Mouse (Mus musculus) layer of hippocampus, postnatal 25 days (tissue): ENCODE results near the gene Cyp17a1. TPM values are rescaled to one million over a fixed set of nuclear protein-coding genes. Genes with fewer than 3 reads are reported as not detected.

ENCODE experiments used
- DNase-seq, 2 experiments: peaks; one replicate each; pipeline ENCODE4 v3.0.0; 2022; ENCODE audit warnings: mixed read lengths in 2 of 2, low spot score in 1 of 2; ENCODE audit errors: extremely low spot score in 1 of 2
- total RNA-seq, 2 experiments: library from RNA; stranded (reverse); gene quantifications; 2 replicates each; pipeline ENCODE4 v1.2.3; 2021

The Cyp17a1 gene
- total RNA-seq, 2 experiments from 2014 or later, result not detected

DNA sequence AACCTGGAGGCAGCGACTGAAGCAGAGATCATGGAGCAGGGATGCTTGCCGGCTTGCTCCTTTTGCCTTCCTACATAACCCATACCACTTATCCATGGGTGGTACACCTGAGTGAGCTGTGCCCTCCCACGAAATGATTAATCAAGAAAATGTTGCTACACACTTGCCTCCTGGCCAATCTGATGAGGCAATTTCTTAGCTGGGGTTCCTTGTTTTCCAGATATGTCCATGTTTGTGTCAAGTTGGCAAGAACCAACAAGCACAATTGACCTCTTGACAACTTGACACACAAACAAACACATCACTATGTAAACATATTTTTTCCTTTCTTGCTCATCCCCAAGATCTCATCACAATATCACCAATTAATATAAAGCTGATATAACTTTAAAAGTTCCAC, 2.7 kb upstream of the Cyp17a1 start:
- DNase-seq, result no peak

DNA sequence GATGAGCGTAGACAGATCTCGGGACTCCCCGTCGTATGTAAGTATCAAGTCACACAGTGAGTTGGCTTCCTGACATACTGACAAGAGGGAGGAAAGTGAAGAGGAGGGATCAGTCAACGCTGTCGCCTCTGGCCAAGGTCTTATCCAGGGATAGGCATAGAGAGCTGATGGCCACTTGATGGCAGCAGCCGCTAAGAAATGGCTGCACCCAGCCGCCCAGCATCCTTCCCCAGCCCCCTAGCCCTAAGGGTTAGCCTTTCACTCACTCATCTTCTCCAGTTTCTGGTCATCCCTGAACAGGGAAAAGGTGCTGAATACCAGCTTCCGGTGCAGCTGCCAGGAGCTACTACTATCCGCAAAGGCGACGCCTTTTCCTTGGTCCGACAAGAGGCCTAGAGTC, 2.3 kb downstream of the Cyp17a1 start:
- peak; percentile 35 to 68 for DNase-seq

DNA sequence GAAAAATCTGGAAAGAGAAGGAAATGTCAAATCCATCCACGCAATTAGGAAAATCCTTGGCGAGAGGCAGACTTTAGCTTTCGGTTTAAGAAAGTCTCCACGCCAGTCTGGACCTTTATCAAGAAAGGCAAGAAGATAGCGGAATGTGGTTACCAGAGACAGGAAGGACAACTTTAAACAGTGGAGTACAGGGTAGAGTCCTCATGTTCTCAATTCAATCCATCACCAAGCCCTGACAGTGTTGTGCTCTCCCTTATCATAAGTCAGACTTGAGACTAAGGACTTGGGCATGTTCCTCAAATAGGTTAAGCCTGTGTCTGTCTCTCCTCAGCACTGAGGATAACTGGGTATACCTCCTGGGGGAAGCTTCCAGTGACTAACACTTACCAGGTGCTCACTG, 3.2 kb downstream of the Cyp17a1 start:
- no peak for DNase-seq

DNA sequence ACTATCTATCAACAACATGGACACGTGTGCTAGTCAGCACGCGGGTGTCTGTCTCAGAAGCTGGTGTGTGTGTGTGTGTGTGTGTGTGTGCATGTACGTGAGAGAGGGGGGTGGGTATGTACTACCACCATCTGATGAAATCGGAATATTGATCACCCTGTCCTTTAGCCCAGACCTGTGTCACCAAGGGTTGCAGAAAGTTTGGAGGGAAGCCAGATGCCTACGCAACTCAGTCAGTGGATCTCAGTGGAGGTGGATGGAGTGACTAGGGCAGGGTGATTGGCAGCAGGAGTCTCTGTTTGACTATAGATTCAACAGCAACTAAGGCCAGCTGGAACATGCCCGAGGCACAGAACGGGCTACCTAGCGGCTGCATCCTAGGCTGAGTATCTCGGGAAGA, 4.7 kb downstream of the Cyp17a1 start:
- DNase-seq, result no peak

DNA sequence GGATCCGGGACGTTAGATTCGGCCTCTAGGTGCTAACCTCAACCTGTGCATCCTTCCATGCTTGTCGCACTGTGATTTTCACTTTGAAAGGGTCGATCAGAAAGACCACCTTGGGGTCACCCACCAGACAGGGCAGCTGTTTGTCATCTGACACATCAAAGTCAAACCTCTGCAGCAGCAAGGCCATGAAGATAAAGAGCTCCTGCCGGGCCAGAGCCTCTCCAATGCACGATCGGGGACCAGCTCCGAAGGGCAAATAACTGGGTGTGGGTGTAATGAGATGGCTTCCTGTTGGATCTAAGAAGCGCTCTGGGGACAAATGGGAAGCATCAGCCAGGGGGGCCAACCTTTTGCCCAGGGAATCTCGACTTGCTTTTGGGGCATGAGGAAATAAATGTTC, 5.7 kb downstream of the Cyp17a1 start:
- DNase-seq, result no peak

DNA sequence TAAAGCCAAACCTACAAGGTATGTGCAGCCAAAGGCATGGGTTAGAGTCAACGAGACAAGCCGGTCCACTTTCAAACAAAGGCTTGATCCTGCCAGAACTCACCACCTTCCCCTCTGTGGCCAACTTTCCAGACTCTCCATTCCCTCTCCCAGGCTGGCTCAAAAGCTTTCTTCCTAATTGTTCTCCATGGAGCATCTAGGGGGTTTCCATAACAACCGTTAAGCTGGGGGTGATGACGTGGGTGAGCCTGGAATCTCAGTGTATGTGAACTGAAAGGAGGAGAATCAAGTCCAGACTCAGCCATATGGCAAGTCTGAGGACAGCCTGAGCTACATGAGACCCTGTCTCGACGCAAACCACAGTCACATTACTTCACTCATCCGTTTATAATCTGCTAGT, 7.5 kb downstream of the Cyp17a1 start:
- DNase-seq, result no peak

DNA sequence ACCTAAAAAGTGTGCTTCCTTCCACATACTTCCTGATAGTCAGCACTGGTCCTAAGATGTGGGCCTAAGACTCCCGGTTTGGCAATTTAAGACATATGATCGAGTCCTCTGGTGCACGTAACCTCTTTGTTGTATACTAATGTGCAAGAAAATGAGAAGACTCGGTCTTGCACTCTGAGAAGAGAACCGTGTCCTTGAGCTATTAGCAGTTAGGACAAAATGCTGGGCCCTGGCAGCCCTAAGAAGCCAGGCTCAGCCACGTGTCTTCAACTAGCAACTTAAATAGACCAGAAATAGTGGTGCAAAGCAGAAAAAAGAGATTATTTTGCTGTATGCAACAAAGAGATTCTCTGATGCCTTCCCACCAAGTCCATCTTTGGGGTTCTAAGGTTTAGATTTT, 10.2 kb downstream of the Cyp17a1 start:
- no peak for DNase-seq

DNA sequence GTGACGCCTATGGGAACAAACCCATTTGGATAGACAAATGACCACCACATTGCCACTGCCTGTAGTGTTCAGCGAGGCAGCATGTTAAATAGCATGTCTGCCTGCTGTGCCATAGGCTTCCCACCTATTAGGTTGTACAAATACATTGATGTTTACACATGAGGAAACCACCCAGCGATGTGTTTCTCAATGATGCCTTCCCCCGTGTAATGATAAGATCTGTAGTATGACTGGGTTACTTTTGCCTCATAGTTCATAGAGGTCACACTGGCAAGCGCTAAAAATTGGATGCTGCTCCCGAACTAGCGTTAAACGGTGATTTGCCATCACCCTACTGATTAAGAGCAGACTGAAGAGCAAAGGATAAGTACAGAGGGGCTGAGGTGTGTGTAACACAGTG, 10.8 kb downstream of the Cyp17a1 start:
- DNase-seq, result no peak

DNA sequence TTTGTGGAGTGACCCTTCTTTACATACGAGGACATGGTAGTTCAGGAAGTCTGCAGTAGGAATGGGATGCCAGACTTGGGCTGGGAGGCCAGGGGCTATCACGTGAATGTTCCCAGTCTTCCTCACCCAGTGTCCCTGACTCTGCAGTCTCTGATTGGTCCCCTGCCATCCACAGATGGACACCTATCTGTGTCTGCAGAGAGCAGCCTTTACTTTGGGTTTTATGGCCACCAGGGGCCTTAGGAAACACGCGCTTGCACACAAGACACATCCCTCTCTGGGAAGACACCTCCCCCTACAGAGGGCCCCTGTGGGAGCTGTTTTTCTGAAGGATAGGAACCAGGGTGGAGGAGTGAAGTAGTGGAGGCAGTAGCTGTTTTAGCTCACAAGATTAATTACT, 11.5 kb downstream of the Cyp17a1 start:
- no peak for DNase-seq

DNA sequence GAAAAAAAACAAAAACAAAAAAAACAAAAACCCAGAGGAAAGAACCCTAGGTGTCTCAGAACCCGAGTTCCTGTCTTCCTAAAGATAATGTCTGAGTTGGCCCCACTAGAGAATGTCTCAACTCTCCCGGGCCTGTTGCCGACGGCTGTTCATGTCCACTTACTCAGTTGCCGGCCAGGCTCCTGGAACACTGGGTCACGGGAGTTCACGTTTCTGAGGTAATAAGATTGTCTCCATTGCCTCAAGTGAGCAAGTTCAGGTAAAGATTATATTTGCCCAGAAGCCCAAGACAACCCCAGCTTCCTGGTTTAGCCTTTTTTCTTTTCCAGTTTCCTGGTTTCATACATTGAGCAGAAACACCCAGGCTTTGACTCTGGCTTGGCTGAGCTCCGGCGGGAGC, 14.1 kb downstream of the Cyp17a1 start:
- no peak for DNase-seq

DNA sequence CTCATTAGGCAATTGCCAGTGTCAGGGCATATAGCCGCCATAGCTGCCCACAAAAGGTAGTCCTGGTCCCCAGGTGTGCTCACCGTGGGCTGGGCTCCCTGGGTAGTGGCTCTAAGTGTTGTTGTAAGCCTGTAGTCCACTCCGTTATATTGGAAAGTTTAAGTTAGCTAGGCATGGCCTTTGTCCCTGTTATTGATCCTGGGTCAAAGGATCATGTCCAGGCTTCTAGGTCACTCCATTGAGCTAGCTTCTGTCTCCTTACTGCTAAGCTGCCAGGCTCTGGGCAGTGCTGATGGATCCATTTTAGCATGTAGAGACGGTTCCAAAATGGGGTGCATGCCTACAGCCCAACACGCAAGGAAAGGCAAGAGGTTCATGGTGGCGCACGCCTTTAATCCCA, 14.6 kb downstream of the Cyp17a1 start:
- DNase-seq, result no peak

DNA sequence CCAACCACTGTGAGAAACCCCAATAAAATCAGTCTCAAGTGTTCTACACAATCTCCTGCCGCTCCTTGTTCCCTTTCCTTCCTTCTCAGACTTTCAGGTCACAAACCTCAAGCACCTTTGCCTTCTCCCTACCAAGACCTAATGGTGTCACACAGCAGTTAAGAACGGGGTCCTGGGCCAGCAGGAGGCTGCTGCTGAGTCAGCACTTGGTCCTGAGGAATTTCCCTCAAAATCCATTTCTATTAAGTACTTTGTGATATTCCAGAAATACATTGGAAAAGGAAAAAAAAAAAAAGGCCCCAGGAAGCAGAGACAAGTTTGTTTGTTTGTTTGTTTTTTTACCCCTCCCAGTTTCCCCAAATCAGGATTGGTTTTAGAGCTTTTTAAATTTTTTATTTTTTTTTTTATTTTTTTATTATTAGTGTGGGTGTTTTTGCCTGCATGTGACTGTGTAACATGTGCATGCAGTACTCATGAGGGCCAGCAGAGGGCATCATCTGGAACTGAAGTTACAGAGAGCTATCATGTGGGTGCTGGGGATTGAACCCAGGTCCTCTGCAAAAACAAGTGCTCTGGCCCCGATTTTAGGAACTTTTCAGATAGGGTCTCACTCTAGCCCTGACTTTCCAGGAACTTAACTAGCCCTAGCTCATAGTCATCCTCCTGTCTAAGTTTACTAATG, 15.5 kb downstream of the Cyp17a1 start:
- DNase-seq, result no peak

DNA sequence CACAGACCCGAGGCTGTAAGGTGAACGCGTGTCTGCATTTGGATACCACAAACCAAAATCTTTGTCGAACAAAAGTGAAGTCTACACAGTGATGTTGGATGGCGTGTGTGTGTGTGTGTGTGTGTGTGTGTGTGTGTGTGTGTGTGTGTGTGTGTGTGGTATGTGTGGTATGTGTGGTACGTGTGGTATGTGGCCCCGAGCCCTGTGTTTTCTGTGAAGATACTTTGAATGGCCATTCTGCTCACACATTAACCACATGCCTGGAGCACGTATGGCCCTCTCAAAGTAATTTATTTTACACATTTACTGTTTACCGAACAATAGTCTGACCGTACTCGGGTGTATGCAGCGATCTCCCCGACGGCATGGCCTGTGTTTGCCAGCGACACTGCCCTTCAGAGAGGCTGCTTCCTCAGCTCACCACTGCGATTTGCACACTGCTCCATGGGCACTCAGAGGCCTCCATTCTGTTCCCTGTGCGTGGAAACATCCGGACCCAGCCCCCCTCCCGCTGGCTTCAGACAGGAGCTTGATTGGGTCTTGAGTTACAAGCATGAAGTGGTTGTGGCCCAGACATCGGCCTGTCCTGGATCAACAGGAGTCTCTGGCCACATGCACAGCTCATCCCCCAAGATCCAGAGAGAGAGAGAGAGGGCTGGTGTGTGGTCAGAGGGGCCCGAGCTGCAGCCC, 16.7 kb downstream of the Cyp17a1 start:
- DNase-seq, result no peak

DNA sequence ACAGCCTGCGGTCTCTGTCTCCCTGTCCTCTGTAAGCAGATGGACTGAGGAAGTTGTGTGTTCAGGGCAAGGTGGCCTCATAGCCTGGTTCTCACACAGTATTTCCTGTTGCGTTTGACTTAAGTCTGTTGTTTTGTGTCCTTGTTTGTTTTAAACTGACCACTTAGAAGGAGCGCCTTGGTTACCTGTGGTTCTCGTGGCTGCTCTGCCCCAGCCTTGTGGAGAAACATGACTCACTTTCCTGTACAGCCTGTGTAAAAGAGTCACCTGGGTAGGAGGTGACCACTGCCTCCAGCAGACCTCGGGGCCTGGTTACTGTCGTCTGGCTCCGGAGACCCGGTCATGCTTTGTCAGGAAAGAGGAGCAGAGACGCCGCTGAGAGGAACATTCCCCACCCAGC, 17.3 kb downstream of the Cyp17a1 start:
- no peak for DNase-seq

DNA sequence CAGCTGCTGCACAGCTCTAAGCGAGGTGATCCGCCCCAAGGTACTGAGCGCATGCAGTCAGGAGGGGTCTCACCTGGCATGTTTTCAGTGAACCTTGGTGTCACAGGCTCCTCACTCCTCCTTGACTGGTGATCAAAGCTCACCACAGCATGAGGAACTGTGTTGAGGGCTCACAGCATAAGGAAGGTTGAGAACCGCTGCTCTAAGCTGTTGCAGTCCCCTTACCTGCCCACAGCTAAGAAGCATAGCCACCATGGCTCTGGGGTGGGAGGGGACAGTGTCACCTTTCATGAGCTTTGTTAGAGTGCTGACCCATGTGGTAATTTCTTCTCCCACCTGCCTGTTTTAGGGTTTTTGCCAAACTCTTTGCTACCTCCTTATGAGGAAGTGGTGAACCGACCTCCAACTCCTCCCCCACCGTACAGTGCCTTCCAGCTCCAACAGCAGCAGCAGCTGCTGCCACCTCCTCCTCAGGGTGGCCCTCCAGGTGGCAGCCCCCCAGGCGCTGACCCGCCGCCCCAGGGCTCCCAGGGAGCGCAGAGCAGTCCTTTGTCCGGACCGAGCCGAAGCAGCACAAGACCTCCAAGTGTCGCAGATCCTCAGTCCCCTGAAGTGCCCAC, 19.2 kb downstream of the Cyp17a1 start:
- DNase-seq, result no peak

DNA sequence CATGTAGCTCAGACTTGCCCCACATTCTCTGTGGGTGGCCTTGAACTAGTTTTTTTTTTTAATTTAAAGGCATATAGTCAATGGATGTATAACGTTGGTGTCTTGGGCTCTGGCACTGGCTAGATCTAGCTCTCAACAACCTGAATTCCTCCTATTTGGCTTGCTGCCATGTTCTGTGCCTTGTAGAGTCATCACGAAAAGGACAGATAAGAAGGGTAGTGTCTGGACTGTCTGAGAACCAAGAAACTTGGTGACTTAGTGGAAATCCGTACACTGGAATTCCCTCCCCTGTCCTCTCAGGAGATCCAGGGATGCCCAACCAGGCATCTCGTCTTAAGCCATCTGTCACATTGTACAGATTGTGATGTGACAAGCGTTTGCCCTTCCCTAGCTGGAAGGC, 19.8 kb downstream of the Cyp17a1 start:
- no peak for DNase-seq

DNA sequence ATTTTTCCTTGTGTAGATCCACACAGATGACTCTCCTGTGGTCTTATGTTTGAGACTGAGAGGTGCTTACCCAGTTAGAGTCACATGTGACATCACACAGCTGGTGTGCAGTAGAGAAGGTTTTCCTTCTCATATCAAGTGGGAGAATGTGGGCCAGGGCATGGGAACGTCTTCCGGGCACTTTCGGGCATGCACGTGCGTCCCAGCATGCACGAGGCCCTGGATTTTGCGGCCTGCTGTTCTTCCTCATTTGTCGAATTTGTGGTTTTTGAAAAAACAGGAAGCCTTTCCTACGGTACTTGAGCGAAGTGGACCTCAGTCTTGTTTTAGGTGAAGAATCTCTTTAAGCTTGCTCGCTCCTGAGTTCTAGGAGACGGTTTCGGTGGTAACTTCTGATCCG, 24.4 kb downstream of the Cyp17a1 start:
- DNase-seq, result no peak

DNA sequence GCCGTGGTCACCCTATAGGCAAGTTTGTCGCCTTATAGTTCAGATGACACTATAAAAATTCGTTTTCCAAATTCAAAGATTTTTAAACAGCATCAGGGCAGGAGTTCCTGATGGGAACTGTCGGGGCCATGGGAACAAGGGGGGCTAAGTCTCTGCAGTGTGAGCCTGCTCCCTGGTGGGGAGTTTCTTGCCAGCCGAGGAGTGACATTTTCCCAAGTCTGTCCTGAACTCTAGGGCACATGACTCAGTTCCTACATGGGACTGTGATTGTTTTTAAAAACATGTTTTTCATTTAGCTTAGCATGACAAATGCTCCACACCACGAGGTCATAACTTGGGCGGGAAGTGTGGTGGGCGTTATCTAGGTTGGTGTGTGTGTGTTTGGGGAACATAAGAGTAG, 25.1 kb downstream of the Cyp17a1 start:
- no peak for DNase-seq

DNA sequence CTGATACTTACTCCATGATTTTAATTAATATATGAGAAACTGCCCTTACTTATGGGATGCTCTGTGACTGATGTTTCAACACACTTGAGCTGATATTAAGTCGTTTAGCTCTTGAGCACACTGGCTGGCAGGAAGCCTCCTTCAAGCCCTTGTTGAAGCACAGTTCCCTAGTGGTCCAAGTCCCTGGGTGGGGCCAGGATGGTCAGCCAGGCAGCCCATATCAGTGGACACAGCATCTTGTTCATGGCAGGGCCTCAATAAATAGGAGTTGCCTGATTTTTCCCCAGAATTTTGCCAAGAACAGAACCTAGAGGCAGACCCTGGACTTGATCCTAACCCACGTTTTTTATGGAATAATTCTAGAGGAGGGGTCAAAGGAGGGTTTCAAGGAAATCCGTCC, 25.7 kb downstream of the Cyp17a1 start:
- DNase-seq, result no peak

DNA sequence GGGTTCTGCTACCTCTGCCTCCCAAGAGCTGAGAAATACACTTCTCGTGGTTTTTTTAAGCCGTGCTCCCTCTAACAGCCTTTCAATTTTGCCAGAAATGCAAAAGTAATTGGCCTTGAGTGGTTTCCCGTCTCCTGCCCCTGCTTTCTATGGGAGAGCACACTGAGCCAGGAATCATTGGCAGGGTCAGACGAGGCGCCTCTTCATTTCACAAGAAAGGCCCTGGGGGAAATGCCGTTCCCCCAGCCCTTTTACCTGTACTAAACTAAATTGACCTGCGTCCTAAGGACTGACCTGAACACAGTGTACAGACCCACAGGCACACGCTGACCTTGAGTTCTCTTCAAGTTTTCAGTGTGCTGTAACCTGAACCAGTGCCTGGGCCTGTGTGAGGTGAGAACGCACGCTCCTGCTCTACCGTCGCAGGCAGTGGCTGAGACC, 26.9 kb downstream of the Cyp17a1 start:
- DNase-seq, result no peak

DNA sequence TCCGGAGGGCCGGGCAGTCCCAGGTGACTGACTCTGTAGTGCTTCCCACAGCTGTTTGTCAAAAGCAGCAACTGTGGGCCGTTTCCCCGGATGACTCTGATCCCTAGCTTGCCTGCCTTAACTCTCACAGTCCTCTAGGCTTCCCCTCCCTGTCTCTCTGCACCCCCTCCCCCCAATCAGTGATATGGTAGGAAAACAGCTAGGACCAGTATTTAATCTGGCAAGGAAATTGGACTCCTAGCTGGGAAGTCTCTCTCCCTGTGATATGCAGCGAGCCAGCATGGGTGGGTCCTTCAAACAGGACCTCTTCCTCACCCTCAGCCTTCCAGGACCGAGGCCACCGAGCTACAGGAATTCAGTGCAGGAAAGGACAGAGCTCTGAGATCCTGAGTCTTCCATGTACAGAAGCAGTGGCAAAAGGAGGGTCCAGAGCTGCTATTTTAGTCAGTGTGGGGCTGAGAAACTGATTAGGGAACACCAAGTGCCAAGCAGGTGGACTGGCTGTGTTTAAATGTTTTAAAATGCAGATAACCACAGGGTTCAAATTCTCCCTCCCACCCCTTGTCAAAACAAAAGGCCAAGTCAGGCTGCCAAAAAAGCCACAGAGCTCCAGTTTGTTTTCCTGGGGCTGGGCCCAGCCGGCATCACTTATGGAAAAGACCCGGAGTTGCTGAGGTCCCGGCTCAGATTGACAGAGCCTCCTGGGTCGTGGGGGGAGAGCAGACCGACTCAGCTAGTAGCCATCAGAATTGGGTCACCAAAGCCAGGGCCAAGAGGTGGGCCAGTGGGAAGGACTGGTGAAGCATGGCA, 28.0 kb downstream of the Cyp17a1 start:
- no peak for DNase-seq
